Mouse (Mus musculus) intestine, postnatal 0 days (tissue): ENCODE measurements around the gene Rabl6. TPM values are rescaled to one million over a fixed set of nuclear protein-coding genes. Genes with fewer than 3 reads are reported as not detected.
A peak's percentile ranks its signal among the peaks of the same experiment; 100 is the strongest.

Experiments
- ATAC-seq: fragments of 200-750 bp; cut with Nextera tagmentation; 2 replicates; pipeline ENCODE4 v1.8.0; 2017; ENCODE audit warnings: mild to moderate bottlenecking, moderate TSS enrichment, moderate library complexity
- H3K27ac ChIP-seq: fragments of 300-500 bp; sonication (generic); 2 replicates; pipeline ENCODE4 v1.5.1; 2014; ENCODE audit warnings: mild to moderate bottlenecking, low read depth, low read length, moderate library complexity
- H3K27me3 ChIP-seq: fragments of 300-500 bp; sonication (generic); replicated peaks from 2 replicates; pipeline ENCODE4 v1.6.1; 2014; ENCODE audit warnings: low read length, mixed read lengths; ENCODE audit not compliant: control insufficient read depth, insufficient read depth
- H3K36me3 ChIP-seq: fragments of 300-500 bp; sonication (generic); 2 replicates; pipeline ENCODE4 v1.6.1; 2014; ENCODE audit warnings: mild to moderate bottlenecking, moderate library complexity; ENCODE audit not compliant: control insufficient read depth, insufficient read depth
- H3K4me1 ChIP-seq: fragments of 300-500 bp; sonication (generic); replicated peaks from 2 replicates; pipeline ENCODE4 v1.6.1; 2014; ENCODE audit warnings: antibody characterized with exemption, low read length, mixed read lengths; ENCODE audit not compliant: control insufficient read depth, insufficient read depth
- H3K4me2 ChIP-seq: fragments of 300-500 bp; sonication (generic); replicated peaks from 2 replicates; pipeline ENCODE4 v1.6.1; 2014; ENCODE audit warnings: low read depth, mild to moderate bottlenecking, moderate library complexity
- H3K4me3 ChIP-seq: fragments of 300-500 bp; sonication (generic); 2 replicates; pipeline ENCODE4 v1.5.1; 2014; ENCODE audit warnings: low read depth, low read length
- H3K9ac ChIP-seq: fragments of 300-500 bp; sonication (generic); 2 replicates; pipeline ENCODE4 v1.6.1; 2014; ENCODE audit warnings: mild to moderate bottlenecking, low read depth, low read length
- H3K9me3 ChIP-seq: fragments of 300-500 bp; sonication (generic); 2 replicates; pipeline ENCODE4 v1.6.1; 2016; ENCODE audit warnings: mixed run types; ENCODE audit not compliant: control insufficient read depth
- CTCF ChIP-seq: sonication (generic); IDR thresholded peaks from 2 replicates; pipeline ENCODE4 v1.5.1; 2016; ENCODE audit warnings: low read depth, mild to moderate bottlenecking, control low read depth, antibody characterized with exemption, moderate library complexity
- WGBS: fragments of 180-500 bp; shearing (Covaris S2); extraction: QIAGEN DNeasy Blood & Tissue Kit; methylation state at CpG from one replicate; pipeline ENCODE4 v1.1.7; 2014; 5-methylcytosine and 5-hydroxymethylcytosine counted together
- polyA plus RNA-seq: library from polyadenylated mRNA; unstranded; fragments of >200 nt; fragmentation: Nextera tagmentation; extraction: Ambion mirVana; gene quantifications from 2 replicates; pipeline ENCODE4 v1.2.1, GENCODE M21; 2015

The Rabl6 gene
- polyA plus RNA-seq, 1 experiment from 2014 or later, result 26.8 TPM

- 10% methylated on average over 77 of the region's 77 CpGs for WGBS
- peaks cover 34% of the 10 kb centered on the region for H3K4me1 ChIP-seq
- H3K27ac ChIP-seq, result no peak overlapping the region
- no peak overlapping the region for H3K9ac ChIP-seq
- peak overlapping the region; percentile 66 for H3K4me2 ChIP-seq
- H3K36me3 ChIP-seq, result peaks cover 7% of the 10 kb centered on the region
- peaks cover 43% of the 10 kb centered on the region for H3K27me3 ChIP-seq
- no peaks in the 10 kb centered on the region for H3K9me3 ChIP-seq
- ATAC-seq, result no peak
- H3K4me3 ChIP-seq, result peak overlapping the region; percentile 29
- no peak for TF ChIP-seq CTCF
Observed at GRCm38 (mm10) chr2:25578796-25579736, 29.3 kb downstream of the Rabl6 start.

GRCm38 (mm10) chr2:25577951-25578795 is 30.1 kb downstream of the Rabl6 start:
- H3K27me3 ChIP-seq, result peaks cover 43% of the 10 kb centered on the region
- peak overlapping the region; percentile 66 for H3K4me2 ChIP-seq
- H3K9me3 ChIP-seq, result no peaks in the 10 kb centered on the region
- WGBS, result 21% methylated on average over 75 of the region's 75 CpGs
- no peak for ATAC-seq
- no peak overlapping the region for H3K9ac ChIP-seq
- H3K27ac ChIP-seq, result no peak overlapping the region
- H3K4me1 ChIP-seq, result peaks cover 34% of the 10 kb centered on the region
- TF ChIP-seq CTCF, result peak; percentile 51
- peak overlapping the region; percentile 29 for H3K4me3 ChIP-seq
- peaks cover 4% of the 10 kb centered on the region for H3K36me3 ChIP-seq

- Histone ChIP-seq H3K36me3 (no peaks in the 10 kb centered on the region), H3K27me3 (peaks cover 43% of the 10 kb centered on the region), H3K27ac (no peak overlapping the region), H3K4me1 (peaks cover 33% of the 10 kb centered on the region), H3K4me2 (peak overlapping the region; percentile 66), H3K9me3 (no peaks in the 10 kb centered on the region), H3K9ac (no peak overlapping the region), H3K4me3 (peak overlapping the region; percentile 29)
- 34% methylated on average over 91 of the region's 92 CpGs for WGBS
- TF ChIP-seq CTCF, result no peak
- ATAC-seq, result no peak
Observed at GRCm38 (mm10) chr2:25576965-25577891, 31.1 kb downstream of the Rabl6 start.

GRCm38 (mm10) chr2:25576028-25576850 is 32.1 kb downstream of the Rabl6 start:
- ATAC-seq, result no peak
- TF ChIP-seq CTCF, result no peak
- Histone ChIP-seq H3K27me3 (peaks cover 43% of the 10 kb centered on the region), H3K4me2 (peak overlapping the region; percentile 89), H3K9ac (no peak overlapping the region), H3K36me3 (no peaks in the 10 kb centered on the region), H3K27ac (0 out of 2 replicates have a peak overlapping the region, but pooled peaks have one; percentile 91), H3K4me3 (no peak overlapping the region), H3K4me1 (peaks cover 30% of the 10 kb centered on the region), H3K9me3 (no peaks in the 10 kb centered on the region)
- WGBS, result 68% methylated on average over 16 of the region's 16 CpGs

- H3K9ac ChIP-seq, result peak overlapping the region; percentile 61
- no peaks in the 10 kb centered on the region for H3K36me3 ChIP-seq
- H3K4me2 ChIP-seq, result peak overlapping the region; percentile 89
- H3K27ac ChIP-seq, result peak overlapping the region; percentile 91
- peak overlapping the region; percentile 50 for H3K4me3 ChIP-seq
- H3K27me3 ChIP-seq, result peaks cover 43% of the 10 kb centered on the region
- peaks cover 30% of the 10 kb centered on the region; the same call in 1 of the 2 replicates for H3K4me1 ChIP-seq
- no peak for ATAC-seq
- WGBS, result 12% methylated on average over 21 of the region's 21 CpGs
- no peaks in the 10 kb centered on the region for H3K9me3 ChIP-seq
- TF ChIP-seq CTCF, result 0 out of 2 replicates have a peak, but pooled peaks have one; percentile 8
Observed at GRCm38 (mm10) chr2:25575432-25576027, 32.8 kb downstream of the Rabl6 start.
